Mouse (Mus musculus): ENCODE measurements around the gene Mok. TPM values are rescaled to one million over a fixed set of nuclear protein-coding genes. Genes with fewer than 3 reads are reported as not detected.

The Mok gene
- polyA plus RNA-seq, 1 experiment: not detected

DNA sequence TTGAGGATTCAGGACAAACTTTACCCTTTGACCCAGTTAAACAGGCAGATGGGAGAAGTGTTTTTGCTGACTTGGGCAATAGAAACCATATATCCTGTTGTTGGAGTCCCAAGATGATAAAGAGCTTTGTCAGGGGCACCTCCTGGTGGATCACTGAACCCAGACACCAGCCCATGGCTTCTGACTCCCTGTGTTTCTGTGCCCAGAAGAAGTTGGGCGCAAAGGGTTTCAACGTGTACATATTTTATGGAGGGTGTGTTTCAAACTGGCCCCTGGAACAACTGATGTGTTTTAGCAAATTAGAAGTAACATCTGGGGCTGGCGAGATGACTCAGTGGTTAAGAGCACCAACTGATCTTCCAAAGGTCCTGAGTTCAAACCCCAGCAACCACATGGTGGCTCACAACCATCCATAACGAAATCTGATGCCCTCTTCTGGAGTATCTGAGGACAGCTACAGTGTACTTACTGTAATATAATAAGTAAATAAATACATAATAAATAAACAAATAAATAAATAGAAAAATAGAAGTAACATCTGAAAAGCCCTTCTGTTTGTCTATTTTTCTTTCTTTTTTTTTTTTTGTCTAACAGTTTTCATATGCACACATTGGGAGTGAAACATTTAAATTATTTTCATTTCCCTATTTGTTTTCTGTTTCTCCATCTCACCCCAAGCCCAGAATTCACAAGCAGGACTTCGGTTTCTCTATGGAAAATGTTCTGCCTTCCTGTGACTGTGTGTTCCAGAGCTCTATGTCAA is 1.2 kb upstream of the Mok start:
- no peak for TF ChIP-seq TAL1 (IDR thresholded peaks at IDR 0.05; ENCODE audit: low read length)
- TF ChIP-seq GATA1 (IDR thresholded peaks at IDR 0.05; ENCODE audit: low read length): no peak
- Histone ChIP-seq H3K4me3 (replicated peaks) (no peak overlapping the region), H3K36me3 (ENCODE audit: control insufficient read depth) (no peaks in the 10 kb centered on the region), H3K27me3 (ENCODE audit: control insufficient read depth) (peaks cover 25% of the 10 kb centered on the region), H3K4me1 (ENCODE audit: control insufficient read depth) (peaks cover 55% of the 10 kb centered on the region), H3K9me3 (ENCODE audit: control insufficient read depth, low read length) (no peaks in the 10 kb centered on the region)

DNA sequence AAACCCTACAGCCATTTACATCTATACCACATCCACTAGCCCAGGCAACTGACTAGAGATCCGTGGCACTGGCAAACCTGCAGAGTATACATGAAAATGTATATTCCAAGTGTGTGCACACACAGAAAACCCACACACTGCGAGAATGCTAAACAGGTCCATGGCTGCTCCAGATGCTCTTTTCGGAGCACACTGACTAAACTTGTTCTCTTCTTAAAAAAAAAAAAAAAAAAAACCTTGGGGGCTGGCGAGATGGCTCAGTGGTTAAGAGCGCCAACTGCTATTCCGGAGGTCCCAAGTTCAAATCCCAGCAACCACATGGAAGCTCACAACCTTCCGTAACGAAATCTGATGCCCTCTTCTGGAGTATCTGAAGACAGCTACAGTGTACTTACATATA is 2.9 kb downstream of the Mok start:
- Histone ChIP-seq H3K36me3 (ENCODE audit: control insufficient read depth) (no peaks in the 10 kb centered on the region), H3K4me3 (replicated peaks) (no peak overlapping the region), H3K27me3 (ENCODE audit: control insufficient read depth) (peaks cover 35% of the 10 kb centered on the region), H3K4me1 (ENCODE audit: control insufficient read depth) (peaks cover 16% of the 10 kb centered on the region), H3K9me3 (ENCODE audit: control insufficient read depth, low read length) (no peaks in the 10 kb centered on the region)
- no peak for TF ChIP-seq GATA1 (IDR thresholded peaks at IDR 0.05; ENCODE audit: low read length)
- no peak for TF ChIP-seq TAL1 (IDR thresholded peaks at IDR 0.05; ENCODE audit: low read length)

DNA sequence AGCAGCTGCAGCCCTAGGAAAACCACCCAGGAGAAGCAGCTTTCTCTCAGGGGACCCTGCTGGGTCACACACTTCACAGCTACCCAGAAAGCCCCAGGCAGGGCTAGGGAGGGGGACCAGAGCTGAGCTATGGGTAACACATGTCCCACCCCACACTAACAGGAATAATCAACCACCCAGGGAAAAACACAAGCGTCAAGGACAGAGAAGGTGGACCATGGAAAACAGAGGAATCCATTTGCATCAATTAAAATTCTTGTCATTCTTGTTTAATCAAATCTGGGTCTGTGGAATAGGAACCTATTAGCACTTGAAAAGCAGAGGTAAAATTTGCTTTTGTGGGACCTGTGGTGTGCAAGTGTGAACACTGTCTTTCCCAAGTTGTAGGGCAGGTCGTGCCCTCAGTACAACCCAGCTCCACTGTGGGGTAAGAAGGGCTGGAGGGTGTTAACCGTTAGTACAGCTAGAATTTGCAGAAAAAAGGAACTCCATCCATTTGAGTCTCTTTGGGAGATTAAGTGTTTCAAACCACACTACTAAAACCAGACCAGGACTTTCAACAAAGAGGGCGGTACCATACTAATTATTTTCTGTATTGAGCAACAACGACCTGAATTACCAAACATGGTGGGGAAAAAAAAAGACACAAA is 3.4 kb downstream of the Mok start:
- Histone ChIP-seq H3K4me1 (ENCODE audit: control insufficient read depth) (peaks cover 16% of the 10 kb centered on the region), H3K36me3 (ENCODE audit: control insufficient read depth) (no peaks in the 10 kb centered on the region), H3K27me3 (ENCODE audit: control insufficient read depth) (peaks cover 35% of the 10 kb centered on the region), H3K9me3 (ENCODE audit: control insufficient read depth, low read length) (no peaks in the 10 kb centered on the region), H3K4me3 (replicated peaks) (no peak overlapping the region)
- TF ChIP-seq TAL1 (IDR thresholded peaks at IDR 0.05; ENCODE audit: low read length) (no peak), GATA1 (IDR thresholded peaks at IDR 0.05; ENCODE audit: low read length) (no peak)

DNA sequence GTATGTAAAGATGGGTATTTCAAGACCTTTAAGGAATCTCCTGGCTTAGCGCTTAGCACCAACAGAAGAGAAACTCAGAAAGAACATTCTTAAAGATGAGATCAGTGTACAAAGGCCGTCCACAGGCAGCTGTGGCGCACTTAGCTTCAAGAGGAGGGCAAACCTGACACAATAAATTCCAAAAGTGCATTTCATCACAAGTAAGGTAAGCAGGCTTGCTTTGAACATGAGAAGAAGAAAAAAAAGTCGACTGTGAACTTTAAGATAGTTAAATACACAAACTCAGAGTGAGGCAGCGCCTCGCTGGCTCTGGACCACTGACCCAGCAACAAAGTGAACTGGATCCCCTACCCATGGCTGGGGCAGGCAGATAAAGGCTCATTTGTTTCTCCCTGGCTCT is 4.0 kb downstream of the Mok start:
- TF ChIP-seq TAL1 (IDR thresholded peaks at IDR 0.05; ENCODE audit: low read length) (no peak), GATA1 (IDR thresholded peaks at IDR 0.05; ENCODE audit: low read length) (no peak)
- Histone ChIP-seq H3K4me1 (ENCODE audit: control insufficient read depth) (peaks cover 16% of the 10 kb centered on the region), H3K4me3 (replicated peaks) (no peak overlapping the region), H3K27me3 (ENCODE audit: control insufficient read depth) (peaks cover 35% of the 10 kb centered on the region), H3K9me3 (ENCODE audit: control insufficient read depth, low read length) (no peaks in the 10 kb centered on the region), H3K36me3 (ENCODE audit: control insufficient read depth) (no peaks in the 10 kb centered on the region)

DNA sequence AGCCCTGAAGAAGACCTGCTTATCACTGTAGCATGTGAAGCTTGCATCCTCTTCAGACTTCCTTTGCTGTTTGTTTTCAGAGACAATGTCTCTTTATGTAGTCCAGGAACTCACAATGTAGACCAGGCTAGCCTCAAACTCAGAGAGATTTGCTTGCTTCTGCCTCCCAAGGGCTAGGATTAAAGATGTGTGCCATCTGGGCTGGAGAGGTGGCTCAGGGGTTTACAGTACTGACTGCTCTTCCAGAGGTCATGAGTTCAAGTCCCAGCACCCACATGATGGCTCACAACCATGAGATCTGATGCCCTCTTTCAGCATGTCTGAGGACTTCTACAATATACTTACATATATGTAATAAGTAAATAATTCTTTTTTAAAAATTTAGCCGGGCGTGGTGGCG is 5.6 kb downstream of the Mok start:
- H3K27me3 ChIP-seq (ENCODE audit: control insufficient read depth): peaks cover 30% of the 10 kb centered on the region
- no peak overlapping the region for H3K4me3 ChIP-seq (replicated peaks)
- no peaks in the 10 kb centered on the region for H3K36me3 ChIP-seq (ENCODE audit: control insufficient read depth)
- no peak for TF ChIP-seq TAL1 (IDR thresholded peaks at IDR 0.05; ENCODE audit: low read length)
- TF ChIP-seq GATA1 (IDR thresholded peaks at IDR 0.05; ENCODE audit: low read length): no peak
- peaks cover 4% of the 10 kb centered on the region for H3K4me1 ChIP-seq (ENCODE audit: control insufficient read depth)
- H3K9me3 ChIP-seq (ENCODE audit: control insufficient read depth, low read length): no peaks in the 10 kb centered on the region

DNA sequence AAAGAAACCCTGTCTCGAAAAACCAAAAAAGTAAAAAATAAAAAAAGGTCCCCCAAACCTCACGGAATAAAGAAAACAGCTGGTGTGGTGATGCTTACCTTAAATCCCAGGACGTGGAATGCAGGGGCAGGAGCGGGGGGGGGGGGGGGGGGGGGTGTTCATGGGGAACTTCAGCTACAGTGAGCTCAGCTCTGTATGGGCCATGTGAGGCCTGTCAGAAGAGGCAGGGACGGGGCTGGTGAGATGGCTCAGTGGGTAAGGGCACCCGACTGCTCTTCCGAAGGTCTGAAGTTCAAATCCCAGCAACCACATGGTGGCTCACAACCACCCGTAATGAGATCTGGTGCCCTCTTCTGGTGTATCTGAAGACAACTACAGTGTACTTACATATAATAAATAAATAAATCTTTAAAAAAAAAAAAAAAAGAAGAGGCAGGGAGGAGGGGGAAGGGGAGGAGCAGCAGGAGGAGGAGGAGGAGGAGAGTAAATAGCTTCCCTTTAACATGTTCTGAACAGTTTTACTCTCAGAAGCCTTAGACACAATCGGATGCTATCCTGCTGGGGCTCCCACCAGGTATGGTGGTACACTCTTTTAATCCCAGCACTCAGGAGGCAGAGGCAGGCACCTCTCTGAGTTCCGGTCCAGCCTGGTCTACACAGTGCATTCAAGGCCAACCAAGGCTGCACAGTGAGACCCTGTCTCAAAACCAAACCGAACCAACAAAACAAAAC is 10.3 kb downstream of the Mok start:
- no peak overlapping the region for H3K4me3 ChIP-seq (replicated peaks)
- H3K9me3 ChIP-seq (ENCODE audit: control insufficient read depth, low read length): no peaks in the 10 kb centered on the region
- H3K27me3 ChIP-seq (ENCODE audit: control insufficient read depth): peaks cover 3% of the 10 kb centered on the region; the same call in 1 of the 2 replicates
- H3K36me3 ChIP-seq (ENCODE audit: control insufficient read depth): no peaks in the 10 kb centered on the region
- H3K4me1 ChIP-seq (ENCODE audit: control insufficient read depth): no peaks in the 10 kb centered on the region
- TF ChIP-seq TAL1 (IDR thresholded peaks at IDR 0.05; ENCODE audit: low read length): no peak
- no peak for TF ChIP-seq GATA1 (IDR thresholded peaks at IDR 0.05; ENCODE audit: low read length)

DNA sequence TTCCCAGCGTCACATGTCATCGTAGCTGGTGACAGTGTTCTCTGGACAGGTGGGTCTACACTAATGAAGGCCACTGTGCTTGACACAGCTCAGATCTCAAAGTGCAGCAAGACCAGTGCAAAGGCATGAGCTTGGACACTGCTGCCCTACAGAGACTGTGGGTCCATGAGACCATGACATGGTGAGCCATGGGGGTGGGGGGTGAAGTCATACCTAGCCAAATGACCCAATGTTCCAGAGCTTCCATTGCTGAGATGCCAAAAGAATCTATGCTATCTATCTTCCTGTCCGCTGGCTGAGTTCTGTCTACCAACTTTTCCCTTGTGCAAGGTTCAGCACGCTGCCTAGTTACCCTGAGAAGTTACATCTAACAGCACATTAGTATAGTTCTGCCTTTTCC is 11.8 kb downstream of the Mok start:
- H3K9me3 ChIP-seq (ENCODE audit: control insufficient read depth, low read length): no peaks in the 10 kb centered on the region
- no peaks in the 10 kb centered on the region for H3K36me3 ChIP-seq (ENCODE audit: control insufficient read depth)
- H3K4me3 ChIP-seq (replicated peaks): no peak overlapping the region
- H3K4me1 ChIP-seq (ENCODE audit: control insufficient read depth): no peaks in the 10 kb centered on the region
- no peaks in the 10 kb centered on the region for H3K27me3 ChIP-seq (ENCODE audit: control insufficient read depth)
- no peak for TF ChIP-seq GATA1 (IDR thresholded peaks at IDR 0.05; ENCODE audit: low read length)

DNA sequence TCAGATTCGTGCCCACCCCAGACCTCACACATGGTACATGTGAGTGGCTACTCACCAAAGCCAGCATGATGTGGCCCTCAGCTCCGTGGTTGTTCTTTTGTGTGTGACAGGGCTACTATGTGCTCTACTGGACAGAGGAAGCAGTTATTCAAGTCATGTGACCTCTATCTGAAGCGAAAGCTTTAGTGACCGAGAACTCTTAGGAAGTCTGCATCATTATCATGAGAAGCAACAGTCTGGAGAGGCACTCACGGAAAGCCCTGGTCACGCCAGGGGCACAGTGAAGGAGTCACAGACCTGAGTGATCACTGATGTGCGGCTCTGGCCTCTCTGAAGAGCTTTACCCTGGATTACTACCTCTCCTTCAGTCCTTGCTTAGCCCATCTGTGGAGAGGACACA is 18.4 kb downstream of the Mok start:
- TF ChIP-seq TAL1 (IDR thresholded peaks at IDR 0.05; ENCODE audit: low read length): no peak
- no peak for TF ChIP-seq GATA1 (IDR thresholded peaks at IDR 0.05; ENCODE audit: low read length)
- Histone ChIP-seq H3K27me3 (ENCODE audit: control insufficient read depth) (no peaks in the 10 kb centered on the region), H3K36me3 (ENCODE audit: control insufficient read depth) (no peaks in the 10 kb centered on the region), H3K4me3 (replicated peaks) (no peak overlapping the region), H3K4me1 (ENCODE audit: control insufficient read depth) (no peaks in the 10 kb centered on the region), H3K9me3 (ENCODE audit: control insufficient read depth, low read length) (peaks cover 6% of the 10 kb centered on the region)

DNA sequence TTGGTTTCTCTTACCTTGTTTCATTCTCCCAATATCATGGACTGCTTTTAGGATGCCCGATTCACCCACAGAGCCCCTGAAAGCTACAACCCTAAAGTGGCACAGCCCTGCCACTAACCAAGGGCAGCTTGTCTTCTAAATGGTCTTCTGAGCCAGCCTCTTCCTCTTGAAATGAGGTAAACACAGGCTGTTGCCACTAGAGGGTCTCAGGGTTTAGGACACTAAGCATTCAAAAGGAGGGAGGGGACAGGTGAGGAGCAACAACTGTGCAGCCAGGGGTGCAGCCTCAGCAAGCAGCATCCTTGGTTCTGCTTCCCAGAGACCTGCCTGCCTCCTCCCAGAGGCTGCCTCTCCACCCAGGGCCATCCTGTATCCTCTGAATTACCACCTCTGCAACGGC is 19.0 kb downstream of the Mok start:
- no peak overlapping the region for H3K4me3 ChIP-seq (replicated peaks)
- no peaks in the 10 kb centered on the region for H3K27me3 ChIP-seq (ENCODE audit: control insufficient read depth)
- no peaks in the 10 kb centered on the region for H3K4me1 ChIP-seq (ENCODE audit: control insufficient read depth)
- no peak for TF ChIP-seq TAL1 (IDR thresholded peaks at IDR 0.05; ENCODE audit: low read length)
- no peak for TF ChIP-seq GATA1 (IDR thresholded peaks at IDR 0.05; ENCODE audit: low read length)
- H3K36me3 ChIP-seq (ENCODE audit: control insufficient read depth): no peaks in the 10 kb centered on the region
- peaks cover 6% of the 10 kb centered on the region for H3K9me3 ChIP-seq (ENCODE audit: control insufficient read depth, low read length)

All from erythroblast, embryonic 14.5 days (primary cell).